Mouse (Mus musculus): ENCODE data around the gene Cd163l1. TPM values are rescaled to one million over a fixed set of nuclear protein-coding genes. Genes with fewer than 3 reads are reported as not detected.
A peak's percentile ranks its signal among the peaks of the same experiment; 100 is the strongest.

Cd163l1 gene
- total RNA-seq, 2 experiments from 2014 or later = 0.12 TPM; not detected in 1

DNA sequence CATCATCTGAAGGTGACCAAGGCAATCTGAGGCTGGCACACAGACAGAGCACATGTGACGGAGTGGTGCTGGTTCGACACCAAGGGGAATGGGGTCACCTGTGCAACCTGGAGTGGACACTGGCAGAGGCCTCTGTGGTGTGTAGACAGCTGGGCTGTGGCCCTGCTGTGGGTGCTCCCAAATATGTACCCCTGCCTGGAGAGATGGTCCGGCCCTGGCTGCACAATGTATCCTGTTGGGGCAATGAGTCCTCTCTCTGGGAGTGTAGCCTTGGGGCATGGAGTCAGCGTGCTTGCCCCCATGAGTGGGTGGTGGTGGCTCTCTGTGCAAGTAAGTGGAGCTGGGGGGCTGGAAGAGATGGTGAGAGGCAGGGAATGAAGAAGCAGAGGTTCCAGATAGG is 2.3 kb downstream of the Cd163l1 start:
- DNase-seq = no peak

DNA sequence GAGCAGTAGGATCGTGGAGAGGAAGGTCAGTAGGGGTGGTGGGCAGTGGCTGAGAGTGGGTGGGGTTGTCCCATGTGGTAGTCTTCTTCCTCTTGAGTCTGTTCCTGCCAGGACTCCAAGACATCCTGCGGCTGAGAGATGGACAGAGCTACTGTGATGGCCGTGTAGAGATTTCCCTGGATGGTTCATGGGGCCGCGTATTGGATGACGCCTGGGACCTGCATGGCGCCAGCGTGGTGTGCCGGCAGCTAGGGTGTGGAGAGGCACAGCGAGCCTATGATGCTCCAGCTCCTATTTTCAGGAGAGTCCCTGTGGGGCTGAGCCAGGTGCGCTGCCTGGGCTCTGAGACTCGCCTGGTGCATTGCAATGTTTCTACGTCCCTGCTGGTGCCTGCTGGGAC is 6.1 kb downstream of the Cd163l1 start:
- DNase-seq = no peak

DNA sequence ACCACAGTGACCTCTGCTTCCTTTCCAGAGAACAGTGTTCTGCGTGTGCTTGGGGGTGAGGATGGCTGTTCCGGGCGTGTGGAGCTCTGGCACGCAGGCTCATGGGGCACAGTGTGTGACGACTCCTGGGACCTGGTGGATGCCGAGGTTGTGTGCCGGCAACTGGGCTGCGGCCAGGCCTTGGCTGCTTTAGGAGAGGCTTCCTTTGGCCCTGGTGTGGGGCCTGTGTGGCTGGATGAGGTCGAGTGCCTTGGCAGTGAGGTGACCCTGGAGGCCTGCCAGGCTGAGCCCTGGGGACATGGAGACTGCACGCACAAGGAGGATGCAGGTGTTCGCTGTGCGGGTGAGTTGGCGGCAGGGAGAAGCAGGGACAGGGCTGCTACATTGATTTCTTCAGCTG is 10.4 kb downstream of the Cd163l1 start:
- peak; percentile 68 for DNase-seq

DNA sequence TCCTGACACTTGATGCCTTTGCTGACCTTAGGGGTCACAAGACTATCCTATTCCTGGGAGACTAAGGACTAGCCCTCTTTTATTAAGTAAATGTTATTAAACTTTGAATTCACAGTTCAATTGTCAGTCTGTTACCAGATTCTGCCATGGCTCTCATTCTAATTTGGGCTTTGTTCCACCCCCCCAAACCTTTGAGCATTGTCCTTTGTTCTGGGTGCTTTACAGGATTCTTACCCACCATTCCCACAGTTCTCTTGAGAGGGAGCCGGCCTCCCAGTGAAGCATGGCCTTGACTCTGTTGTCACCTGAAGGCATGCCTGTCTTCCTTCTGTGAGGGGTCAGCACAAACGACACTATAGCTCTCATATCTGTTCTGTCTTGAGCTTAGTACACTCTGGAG is 13.0 kb downstream of the Cd163l1 start:
- DNase-seq = no peak

DNA sequence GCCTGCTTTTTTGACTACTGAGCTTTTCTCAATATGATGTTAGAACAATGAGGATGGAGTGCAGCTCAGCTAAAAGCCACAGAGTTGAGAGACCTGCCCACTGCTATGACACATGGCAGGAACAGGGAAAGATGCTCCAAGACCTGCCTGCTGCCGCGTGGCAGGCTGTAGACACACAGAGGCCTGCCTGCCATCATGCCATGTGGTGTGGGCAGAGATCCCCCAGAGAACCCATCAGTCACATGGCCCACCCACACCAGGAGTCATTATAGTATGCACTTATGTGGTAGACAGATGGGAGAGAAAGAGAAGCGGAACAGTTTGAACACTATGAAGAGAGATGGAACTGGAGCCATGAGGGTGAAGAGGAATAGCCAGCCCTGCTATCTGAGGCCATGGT is 15.6 kb downstream of the Cd163l1 start:
- no peak for DNase-seq

DNA sequence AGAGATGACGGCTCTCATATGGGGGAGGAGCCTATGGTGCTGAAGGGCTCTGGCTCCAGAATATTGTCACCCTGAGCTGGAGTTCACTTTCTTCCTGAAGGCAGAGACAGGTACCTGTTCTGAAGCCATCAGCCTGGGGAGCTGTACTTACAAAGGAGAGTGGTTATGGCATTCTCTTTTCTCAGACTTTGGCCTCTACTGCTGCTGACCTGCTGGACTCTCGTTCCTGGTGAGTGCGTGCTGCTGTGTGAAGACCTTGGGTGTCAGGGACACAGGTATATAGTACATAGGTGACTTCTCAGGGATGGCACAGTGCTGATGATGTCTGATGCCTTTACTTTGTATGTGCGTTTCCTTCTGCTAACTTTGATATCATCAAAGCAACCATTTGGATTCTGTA is 29.1 kb downstream of the Cd163l1 start, which contains the start of gene 5830411N06Rik:
Gene 5830411N06Rik (plus strand): TSS at position 69 of the 400 bp plus-strand sequence.
- no peak for DNase-seq

DNA sequence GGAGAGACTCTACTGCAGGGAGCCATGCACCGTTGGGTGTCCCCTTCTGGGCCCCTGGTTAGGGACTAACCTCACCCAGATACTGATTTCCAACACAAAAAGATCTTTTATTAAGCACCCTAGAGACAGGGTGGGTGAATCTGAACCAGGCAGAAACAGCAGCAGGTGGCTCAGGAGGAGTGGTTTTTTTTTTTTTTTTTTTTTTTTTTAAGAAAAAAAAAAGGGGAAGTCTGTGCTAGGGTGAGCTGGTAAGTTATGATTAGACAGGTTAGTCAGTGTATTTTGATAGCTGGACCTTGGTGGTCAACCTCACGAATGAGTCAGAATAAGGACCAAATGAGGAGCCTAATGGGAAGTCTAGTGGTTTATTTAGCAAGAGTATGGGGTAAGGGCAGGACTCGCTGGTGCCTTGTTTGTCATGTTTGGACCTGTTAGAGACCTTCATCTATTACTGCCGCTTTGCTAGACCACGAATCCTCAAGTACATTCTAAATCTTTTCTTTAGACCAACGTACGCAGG is 35.8 kb downstream of the Cd163l1 start:
- DNase-seq = no peak

Other genes with a start within 250 kb of the Cd163l1 start
- under 1 TPM in 1 of 2 experiments, not detected in 1; 0.39 TPM for gene 6430531B16Rik, start 239.5 kb upstream of the Cd163l1 start, total RNA-seq (2021)
- 1 to 10 TPM; 1.9 to 2.9 TPM for gene Adam8, start 225.7 kb upstream of the Cd163l1 start, total RNA-seq (2021)
- 10 to 100 TPM; 14.0 to 18.1 TPM for gene Zfp511, start 181.9 kb upstream of the Cd163l1 start, total RNA-seq (2021)
- 10 to 100 TPM; 32.7 to 37.4 TPM for gene Tubgcp2, start 181.6 kb upstream of the Cd163l1 start, total RNA-seq (2021)
- not detected for gene Msx3, start 169.2 kb upstream of the Cd163l1 start, total RNA-seq (2021)
- gene Caly, start 135.7 kb upstream of the Cd163l1 start, total RNA-seq (2021) = 1 to 10 TPM; 4.9 to 6.6 TPM
- gene Prap1, start 124.9 kb upstream of the Cd163l1 start, total RNA-seq (2021) = not detected
- 10 to 100 TPM; 82.5 to 99.0 TPM for gene Fuom, start 115.8 kb upstream of the Cd163l1 start, total RNA-seq (2021)
- 10 to 100 TPM; 21.2 to 25.1 TPM for gene Paox, start 102.5 kb upstream of the Cd163l1 start, total RNA-seq (2021)
- 100 to 1,000 TPM; 600 to 610 TPM for gene Echs1, start 101.8 kb upstream of the Cd163l1 start, total RNA-seq (2021)
- 10 to 100 TPM; 42.0 to 45.9 TPM for gene Mtg1, start 80.7 kb upstream of the Cd163l1 start, total RNA-seq (2021)
- 1 to 10 TPM; 1.7 to 2.0 TPM for gene Sprn, start 63.4 kb upstream of the Cd163l1 start, total RNA-seq (2021)
- gene Olfr522, start 53.5 kb upstream of the Cd163l1 start, total RNA-seq (2021) = not detected
- gene Olfr523, start 45.0 kb upstream of the Cd163l1 start, total RNA-seq (2021) = not detected
- not detected for gene Olfr524, start 12.3 kb upstream of the Cd163l1 start, total RNA-seq (2021)
- gene 5830411N06Rik, start 29.0 kb downstream of the Cd163l1 start, total RNA-seq (2021) = not detected
- gene Olfr525, start 102.6 kb downstream of the Cd163l1 start, total RNA-seq (2021) = not detected
- gene Olfr527, start 115.8 kb downstream of the Cd163l1 start, total RNA-seq (2021) = not detected
- not detected for gene Olfr60, start 143.4 kb downstream of the Cd163l1 start, total RNA-seq (2021)
- gene Olfr530, start 158.1 kb downstream of the Cd163l1 start, total RNA-seq (2021) = not detected
- not detected for gene Olfr531, start 184.7 kb downstream of the Cd163l1 start, total RNA-seq (2021)
- not detected for gene Olfr532, start 203.4 kb downstream of the Cd163l1 start, total RNA-seq (2021)
- not detected for gene Olfr533, start 245.1 kb downstream of the Cd163l1 start, total RNA-seq (2021)

Data from adrenal gland, postnatal 10 days (tissue).